Mouse (Mus musculus) E14TG2a.4 (cell line): ENCODE data around the gene Farp1.

Experiments used
- CTCF ChIP-seq: conservative IDR thresholded peaks from 2 replicates; pipeline ENCODE4 v1.5.1; 2014; ENCODE audit warnings: low read length
- POU5F1 ChIP-seq: IDR thresholded peaks from 2 replicates; pipeline ENCODE4 v1.6.1; 2014; ENCODE audit warnings: low read length, borderline replicate concordance

DNA sequence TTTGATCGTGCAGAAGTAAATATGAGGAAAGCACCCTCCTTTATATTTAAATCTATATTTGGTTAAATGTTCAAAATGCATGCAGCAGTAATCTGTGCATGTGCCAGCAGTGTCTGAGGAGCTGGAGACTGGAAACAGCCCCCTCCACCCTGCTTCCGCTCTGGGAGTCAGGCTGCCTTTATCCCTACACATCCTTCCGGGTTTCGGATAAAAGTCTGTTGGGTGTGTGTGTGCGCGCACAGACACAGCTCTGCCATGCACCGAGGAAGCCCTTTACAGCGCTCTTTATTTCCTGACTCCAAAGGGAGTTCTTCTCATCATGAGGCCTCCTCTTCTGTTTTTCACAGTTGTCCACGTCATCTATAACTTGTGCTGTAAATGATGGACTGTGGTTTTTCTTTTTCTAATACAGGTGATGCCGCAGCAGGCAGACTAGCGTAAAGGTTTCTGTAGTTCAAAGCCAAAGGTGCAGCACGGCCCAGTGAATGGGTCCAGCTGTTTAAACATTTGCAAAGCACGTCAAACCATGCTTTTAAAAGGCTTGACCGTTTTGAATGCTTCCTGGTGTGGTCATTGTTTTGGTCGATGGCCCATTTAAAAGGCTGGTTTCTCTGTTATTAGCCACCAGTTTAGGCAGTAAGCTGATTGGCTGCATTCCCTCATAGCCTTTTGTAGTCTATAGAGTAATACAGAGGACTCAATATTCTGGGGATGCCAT lies 172.6 kb downstream of the Farp1 start:
- TF ChIP-seq CTCF: no peak
- TF ChIP-seq POU5F1: no peak
